Mouse (Mus musculus) myocyte (in vitro differentiated cells): Measurements from ENCODE around the gene AW551984. TPM values are rescaled to one million over a fixed set of nuclear protein-coding genes. Genes with fewer than 3 reads are reported as not detected.

Experiments
- H3K27me3 ChIP-seq: one replicate; pipeline ENCODE4 v1.6.1; 2011; ENCODE audit not compliant: control insufficient read depth, insufficient read depth, insufficient read length
- H3K36me3 ChIP-seq: one replicate; pipeline ENCODE4 v1.6.1; 2011; ENCODE audit not compliant: control insufficient read depth, insufficient read depth
- H3K4me2 ChIP-seq: one replicate; pipeline ENCODE4 v1.6.1; 2011; ENCODE audit warnings: low read depth, control low read depth
- H3K4me3 ChIP-seq: one replicate; pipeline ENCODE4 v1.5.1; 2011; ENCODE audit warnings: mild to moderate bottlenecking, control low read depth, moderate library complexity
- H3K79me2 ChIP-seq: one replicate; pipeline ENCODE4 v1.6.1; 2011; ENCODE audit not compliant: control insufficient read depth, insufficient read depth
- H3ac ChIP-seq: one replicate; pipeline ENCODE4 v1.6.1; 2011; ENCODE audit not compliant: control insufficient read depth, insufficient read length
- CEBPB ChIP-seq: IDR thresholded peaks from 2 replicates; pipeline ENCODE4 v1.6.1; 2011; ENCODE audit warnings: mild to moderate bottlenecking, moderate library complexity; ENCODE audit not compliant: poor library complexity, insufficient read depth, severe bottlenecking
- E2F4 ChIP-seq: IDR thresholded peaks from one replicate; pipeline ENCODE4 v1.6.1; 2011; ENCODE audit warnings: mild to moderate bottlenecking, control low read depth, moderate library complexity; ENCODE audit not compliant: insufficient read depth
- MAX ChIP-seq: IDR thresholded peaks from one replicate; pipeline ENCODE4 v1.6.1; 2011; ENCODE audit warnings: low read depth, mild to moderate bottlenecking, control low read depth
- MYOD1 ChIP-seq, 3 experiments: IDR thresholded peaks; one replicate each; pipeline ENCODE4 v1.6.1; 2011; ENCODE audit warnings: control low read depth in 2 of 3, low read depth in 2 of 3, mild to moderate bottlenecking in 2 of 3, moderate library complexity in 1 of 3; ENCODE audit not compliant: insufficient read length in 2 of 3, control insufficient read depth in 1 of 3
- MYOG ChIP-seq, 3 experiments: IDR thresholded peaks; one replicate each; pipeline ENCODE4 v1.6.1; 2011; ENCODE audit warnings: control low read depth in 2 of 3, low read depth in 2 of 3, mild to moderate bottlenecking in 2 of 3; ENCODE audit not compliant: insufficient read length in 2 of 3, control insufficient read depth in 1 of 3, insufficient read depth in 1 of 3
- POLR2A ChIP-seq: IDR thresholded peaks from one replicate; pipeline ENCODE4 v1.6.1; 2011; ENCODE audit warnings: low read depth, mild to moderate bottlenecking, control low read depth, moderate library complexity; ENCODE audit not compliant: insufficient read length
- POLR2AphosphoS2 ChIP-seq: IDR thresholded peaks from one replicate; pipeline ENCODE4 v1.6.1; 2011; ENCODE audit warnings: low read depth, control low read depth; ENCODE audit not compliant: insufficient read length
- REST ChIP-seq: IDR thresholded peaks from one replicate; pipeline ENCODE4 v1.6.1; 2011; ENCODE audit warnings: mild to moderate bottlenecking, control low read depth, moderate library complexity; ENCODE audit not compliant: insufficient read depth, insufficient read length
- SRF ChIP-seq: IDR thresholded peaks from one replicate; pipeline ENCODE4 v1.6.1; 2011; ENCODE audit warnings: low read depth; ENCODE audit not compliant: control insufficient read depth, insufficient read length
- TCF12 ChIP-seq: IDR thresholded peaks from one replicate; pipeline ENCODE4 v1.6.1; 2011; ENCODE audit warnings: mild to moderate bottlenecking, control low read depth; ENCODE audit not compliant: poor library complexity, insufficient read depth, severe bottlenecking
- TCF3 ChIP-seq: IDR thresholded peaks from one replicate; pipeline ENCODE4 v1.6.1; 2011; ENCODE audit warnings: low read depth, control low read depth; ENCODE audit not compliant: insufficient read length
- USF1 ChIP-seq: IDR thresholded peaks from one replicate; pipeline ENCODE4 v1.6.1; 2011; ENCODE audit warnings: low read depth, mild to moderate bottlenecking, control low read depth, moderate library complexity
- polyA plus RNA-seq: library from polyadenylated mRNA; unstranded; fragments of >200 nt; fragmentation: generic; extraction: Trizol; gene quantifications from one replicate; pipeline ENCODE4 v1.2.1, GENCODE M21; 2012; ENCODE audit warnings: missing spikeins

AW551984 gene
- polyA plus RNA-seq, 1 experiment, result 0.01 TPM

- no peak for TF ChIP-seq TCF12
- TF ChIP-seq MYOD1 (IDR thresholded peaks at IDR 0.05; ENCODE audit: control insufficient read depth in 1 of 3, insufficient read length in 2 of 3, low read depth in 2 of 3), result no peak
- no peak for TF ChIP-seq REST
- TF ChIP-seq SRF, result no peak
- no peak for TF ChIP-seq USF1
- no peak for TF ChIP-seq POLR2A
- TF ChIP-seq MAX, result no peak
- no peak for TF ChIP-seq CEBPB
- no peak for TF ChIP-seq TCF3
- TF ChIP-seq MYOG (IDR thresholded peaks at IDR 0.05; ENCODE audit: control insufficient read depth in 1 of 3, insufficient read depth in 1 of 3, insufficient read length in 2 of 3, low read depth in 2 of 3), result no peak
- no peak for TF ChIP-seq POLR2AphosphoS2
- TF ChIP-seq E2F4, result no peak
- no peak within 1 kb of the TSS for H3K4me2 ChIP-seq
- H3ac ChIP-seq, result no peak within 1 kb of the TSS
- H3K36me3 ChIP-seq, result no peaks in the 10 kb centered on the region
- no peaks in the 10 kb centered on the region for H3K79me2 ChIP-seq
- no peak within 1 kb of the TSS for H3K4me3 ChIP-seq
- H3K27me3 ChIP-seq, result no peaks in the 10 kb centered on the region
Observed at GRCm38 (mm10) chr9:39575469-39575868, 28.7 kb downstream of the AW551984 start, which contains the start of gene Olfr959. TSS of gene Olfr959 (minus strand) at chr9:39575569.

- Histone ChIP-seq H3K4me2 (no peak overlapping the region), H3K36me3 (no peaks in the 10 kb centered on the region), H3K4me3 (no peak overlapping the region), H3ac (no peak overlapping the region), H3K79me2 (no peaks in the 10 kb centered on the region), H3K27me3 (no peaks in the 10 kb centered on the region)
- TF ChIP-seq REST, result no peak
- no peak for TF ChIP-seq SRF
- TF ChIP-seq MYOG (IDR thresholded peaks at IDR 0.05; ENCODE audit: control insufficient read depth in 1 of 3, insufficient read depth in 1 of 3, insufficient read length in 2 of 3, low read depth in 2 of 3), result no peak
- no peak for TF ChIP-seq MYOD1 (IDR thresholded peaks at IDR 0.05; ENCODE audit: control insufficient read depth in 1 of 3, insufficient read length in 2 of 3, low read depth in 2 of 3)
- no peak for TF ChIP-seq MAX
- no peak for TF ChIP-seq E2F4
- no peak for TF ChIP-seq TCF3
- TF ChIP-seq CEBPB, result no peak
- no peak for TF ChIP-seq TCF12
- no peak for TF ChIP-seq POLR2A
- no peak for TF ChIP-seq POLR2AphosphoS2
Observed at GRCm38 (mm10) chr9:39558349-39558647, 45.9 kb downstream of the AW551984 start.

- no peak overlapping the region for H3K4me3 ChIP-seq
- H3K27me3 ChIP-seq, result no peaks in the 10 kb centered on the region
Observed at GRCm38 (mm10) chr9:39557529-39558348, 46.5 kb downstream of the AW551984 start.

GRCm38 (mm10) chr9:39553946-39554345, 50.3 kb downstream of the AW551984 start, which contains the start of gene Olfr958:
TSS of gene Olfr958 (minus strand) at chr9:39554054.
- Histone ChIP-seq H3K27me3 (no peaks in the 10 kb centered on the region), H3K79me2 (no peaks in the 10 kb centered on the region), H3K4me2 (no peak within 1 kb of the TSS), H3K36me3 (no peaks in the 10 kb centered on the region), H3K4me3 (no peak within 1 kb of the TSS), H3ac (no peak within 1 kb of the TSS)
- TF ChIP-seq MYOD1 (IDR thresholded peaks at IDR 0.05; ENCODE audit: control insufficient read depth in 1 of 3, insufficient read length in 2 of 3, low read depth in 2 of 3) (no peak), USF1 (no peak), TCF3 (no peak), REST (no peak), MAX (no peak)

More at GRCm38 (mm10) chr9:39557529-39558348, 46.5 kb downstream of the AW551984 start:
- H3K36me3 ChIP-seq, result no peaks in the 10 kb centered on the region
- no peak overlapping the region for H3K4me2 ChIP-seq
- TF ChIP-seq MAX, result no peak
- TF ChIP-seq CEBPB, result no peak
- no peak for TF ChIP-seq E2F4
- TF ChIP-seq REST, result no peak
- TF ChIP-seq USF1, result no peak
- no peak for TF ChIP-seq TCF12
- no peak for TF ChIP-seq TCF3
- no peak for TF ChIP-seq POLR2A
- TF ChIP-seq POLR2AphosphoS2, result no peak
- no peak for TF ChIP-seq SRF
- no peak for TF ChIP-seq MYOG (IDR thresholded peaks at IDR 0.05; ENCODE audit: control insufficient read depth in 1 of 3, insufficient read depth in 1 of 3, insufficient read length in 2 of 3, low read depth in 2 of 3)
- TF ChIP-seq MYOD1 (IDR thresholded peaks at IDR 0.05; ENCODE audit: control insufficient read depth in 1 of 3, insufficient read length in 2 of 3, low read depth in 2 of 3), result no peak
- no peaks in the 10 kb centered on the region for H3K79me2 ChIP-seq
- no peak overlapping the region for H3ac ChIP-seq
